Mouse (Mus musculus) adipocyte (in vitro differentiated cells): Measurements from ENCODE around the gene Fam89b.

ENCODE experiments used
- DNase-seq: peaks from one replicate; pipeline ENCODE4 v3.0.0-alpha.2; 2016; ENCODE audit warnings: low spot score

The Fam89b gene

DNA sequence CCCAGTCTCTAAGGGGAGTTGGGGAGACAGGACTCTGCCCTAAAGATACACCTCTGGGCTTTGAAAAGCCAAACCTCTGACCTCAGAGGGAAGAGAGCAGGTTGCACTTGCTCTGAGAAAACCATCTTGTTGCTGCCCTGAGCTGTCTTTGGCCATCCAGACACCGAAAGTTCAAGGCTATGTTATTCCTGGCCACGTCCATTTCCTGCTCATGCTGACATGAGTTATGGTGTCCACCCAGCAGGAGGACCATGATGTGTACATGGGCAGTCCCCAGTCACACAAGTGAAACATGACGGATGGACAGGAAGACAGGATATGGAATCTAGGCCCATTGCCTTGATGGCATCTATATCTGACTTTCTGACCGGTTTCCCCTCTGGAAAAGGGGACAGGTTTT is 49.0 kb downstream of the Fam89b start:
- DNase-seq = no peak
